Mouse (Mus musculus) fat pad, adult 2 months (tissue): ENCODE data around the gene Mgea5.

Source experiments
- DNase-seq: peaks from one replicate; pipeline ENCODE4 v3.0.0-alpha.2; 2011; ENCODE audit warnings: low read depth, low spot score; ENCODE audit errors: extremely low read depth

Gene Mgea5

DNA sequence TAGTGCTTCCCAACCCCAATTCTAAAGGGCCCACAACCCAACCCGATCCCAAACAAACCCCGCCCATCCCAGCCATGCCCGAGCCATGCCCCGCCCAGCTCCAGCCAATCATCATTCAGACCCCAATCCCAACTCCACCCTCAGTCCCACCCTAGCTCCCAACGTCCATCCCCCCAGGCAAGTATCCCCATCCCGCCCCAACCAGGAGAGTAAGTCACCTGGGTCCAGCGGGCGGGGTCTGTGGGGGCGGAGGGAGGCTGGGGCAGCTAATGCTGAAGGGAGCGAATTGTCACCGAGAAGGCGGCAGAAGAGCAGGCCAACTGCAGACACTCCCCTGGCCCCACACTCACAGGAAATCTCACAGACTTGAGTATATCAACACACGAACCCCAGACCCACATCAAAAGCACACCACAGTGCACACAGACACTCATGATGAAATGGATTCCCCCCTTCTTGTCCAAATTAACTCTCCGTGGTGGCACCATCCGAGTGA lies 12.5 kb upstream of the Mgea5 start:
- DNase-seq = peak; percentile 40

DNA sequence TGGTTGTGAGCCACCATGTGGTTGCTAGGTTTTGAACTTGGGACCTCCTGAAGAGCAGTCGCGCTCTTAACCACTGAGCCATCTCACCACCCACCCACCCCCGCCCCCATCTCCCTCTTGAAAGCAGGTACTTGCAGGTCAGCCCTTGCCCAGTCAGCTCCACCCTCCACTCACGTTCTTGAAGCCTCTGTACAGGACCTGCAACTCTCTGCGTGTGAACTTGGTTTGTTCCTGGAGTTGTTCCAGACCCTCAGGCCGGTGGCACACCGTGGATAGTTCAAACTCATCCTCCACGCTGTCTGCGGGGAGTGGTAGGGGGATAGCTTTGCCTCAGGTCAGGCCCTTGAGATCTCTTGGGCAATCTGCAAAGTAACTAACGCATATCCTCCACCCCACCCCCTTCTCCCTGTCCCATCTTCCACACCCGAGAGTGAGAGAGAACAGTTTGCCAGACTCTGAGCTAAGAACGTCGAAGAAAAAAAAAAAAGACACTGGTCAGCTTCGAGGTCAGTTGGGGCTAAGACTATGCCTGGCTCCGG lies 11.8 kb upstream of the Mgea5 start:
- peak; percentile 18 for DNase-seq

DNA sequence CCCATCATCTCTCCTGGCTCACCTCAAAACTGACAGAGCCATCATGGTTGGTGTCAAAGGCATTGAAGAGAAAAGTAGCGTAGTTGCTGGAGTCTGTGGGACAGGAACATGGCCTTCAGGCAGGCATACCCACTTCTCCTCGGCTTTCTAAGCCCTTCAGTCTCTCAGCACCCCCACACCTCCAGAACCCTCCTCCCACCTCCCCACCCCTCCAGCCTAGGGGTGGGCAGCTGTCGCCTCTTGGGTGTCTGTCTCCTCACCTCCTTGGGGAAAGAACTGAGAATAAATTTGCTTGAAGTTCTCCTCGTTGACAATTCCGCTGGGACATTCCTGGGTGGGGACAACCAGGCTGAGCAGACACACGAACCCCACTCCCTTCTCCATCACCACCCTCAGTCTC lies 11.1 kb upstream of the Mgea5 start:
- DNase-seq = no peak

DNA sequence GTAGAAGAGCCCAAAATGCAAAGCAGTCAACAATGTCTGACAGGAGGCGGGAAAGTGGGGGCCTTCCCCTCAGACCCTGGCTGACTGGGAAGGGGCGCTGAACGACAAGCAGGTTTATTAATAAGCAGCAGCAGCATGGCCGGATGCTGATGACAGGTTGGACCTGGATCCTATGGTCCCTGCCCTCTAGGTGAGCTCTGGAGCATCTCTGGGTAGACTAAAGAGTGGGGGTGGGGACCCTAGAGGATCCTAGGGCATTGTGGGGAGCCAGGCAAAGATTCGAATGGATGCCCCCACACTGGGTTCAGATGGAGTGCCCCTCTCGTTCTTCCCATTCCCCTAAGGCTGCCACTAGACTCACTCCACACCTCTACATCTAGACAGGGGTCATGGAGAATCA lies 8.8 kb upstream of the Mgea5 start:
- no peak for DNase-seq

DNA sequence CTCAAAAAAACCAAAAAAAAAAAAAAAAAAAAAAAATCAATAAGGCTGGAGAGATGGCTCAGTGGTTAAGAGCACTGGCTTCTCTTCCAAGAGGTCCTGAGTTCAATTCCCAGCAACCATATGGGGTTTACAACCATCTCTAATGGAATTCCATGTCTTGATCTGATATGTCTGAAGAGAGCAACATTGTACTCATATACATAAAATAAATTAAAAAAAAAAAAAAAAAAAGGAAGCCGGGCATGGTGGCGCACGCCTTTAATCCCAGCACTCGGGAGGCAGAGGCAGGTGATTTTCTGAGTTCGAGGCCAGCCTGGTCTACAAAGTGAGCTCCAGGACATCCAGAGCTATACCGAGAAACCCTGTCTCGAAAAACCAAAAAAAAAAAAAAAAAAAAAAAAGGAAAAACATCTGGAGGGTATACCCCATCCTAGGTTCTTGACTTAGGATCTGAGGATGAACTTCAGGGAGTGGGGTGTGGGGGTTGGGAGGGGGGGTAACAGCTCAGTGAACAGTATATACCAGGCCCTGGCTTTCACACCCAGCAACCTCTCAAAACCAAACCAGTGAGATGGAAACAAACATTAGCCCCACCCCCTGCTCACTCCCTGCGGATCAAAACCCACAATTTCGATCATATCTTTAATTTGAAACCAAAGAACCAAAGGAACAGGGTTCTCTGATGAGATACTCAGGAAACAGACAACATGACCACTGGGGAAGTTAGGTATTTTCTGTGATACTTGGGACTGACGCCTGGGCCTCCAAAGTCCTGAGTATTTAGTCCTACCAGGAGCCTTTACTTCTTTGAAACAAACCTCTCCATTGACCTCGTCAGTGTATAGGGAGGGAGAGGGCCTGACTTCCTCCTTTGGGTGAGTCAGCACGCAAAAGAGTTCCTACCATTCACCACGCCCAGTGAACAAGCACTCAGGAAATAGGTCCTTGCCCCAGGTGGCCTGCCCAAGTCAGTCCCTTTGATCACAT lies 6.5 kb upstream of the Mgea5 start:
- no peak for DNase-seq

DNA sequence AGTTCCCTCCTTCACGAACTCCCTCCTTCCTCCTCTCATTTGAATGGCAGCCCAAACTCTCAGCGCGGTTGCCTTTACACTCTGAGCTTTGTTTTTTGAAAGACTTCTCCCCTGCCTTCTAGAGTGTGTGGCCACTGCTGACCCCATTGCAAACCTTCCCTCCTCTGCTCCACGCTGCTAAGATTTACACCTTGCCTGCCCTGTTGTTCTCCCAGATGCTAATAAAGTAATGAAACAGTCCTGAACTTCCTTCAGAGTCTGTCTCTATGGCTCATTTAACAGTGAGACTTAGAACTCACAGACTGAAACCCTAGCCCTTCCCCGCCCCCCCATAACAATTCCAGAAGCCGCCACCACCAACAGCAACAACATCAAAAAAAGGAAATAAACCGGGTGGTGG lies 5.7 kb upstream of the Mgea5 start:
- DNase-seq = no peak

DNA sequence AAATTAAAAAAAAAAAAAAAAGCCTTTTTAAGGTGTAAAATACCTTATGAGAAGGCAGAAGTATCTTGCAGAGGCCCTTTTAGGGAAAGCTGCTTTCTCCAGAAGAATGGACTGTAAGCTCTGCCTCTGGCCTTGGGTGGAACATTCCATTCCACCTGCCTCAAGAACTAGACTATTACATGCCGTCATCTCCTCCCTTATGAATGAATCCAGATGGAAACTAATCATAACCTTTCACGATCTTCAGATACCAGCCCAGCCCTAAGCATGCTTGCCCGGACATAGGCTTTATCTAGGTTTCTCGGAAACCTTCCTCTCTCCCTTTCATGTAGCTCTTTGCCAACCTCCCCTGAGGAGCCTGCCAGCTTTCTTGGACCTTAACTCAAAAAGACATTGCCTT lies 4.7 kb upstream of the Mgea5 start:
- no peak for DNase-seq

DNA sequence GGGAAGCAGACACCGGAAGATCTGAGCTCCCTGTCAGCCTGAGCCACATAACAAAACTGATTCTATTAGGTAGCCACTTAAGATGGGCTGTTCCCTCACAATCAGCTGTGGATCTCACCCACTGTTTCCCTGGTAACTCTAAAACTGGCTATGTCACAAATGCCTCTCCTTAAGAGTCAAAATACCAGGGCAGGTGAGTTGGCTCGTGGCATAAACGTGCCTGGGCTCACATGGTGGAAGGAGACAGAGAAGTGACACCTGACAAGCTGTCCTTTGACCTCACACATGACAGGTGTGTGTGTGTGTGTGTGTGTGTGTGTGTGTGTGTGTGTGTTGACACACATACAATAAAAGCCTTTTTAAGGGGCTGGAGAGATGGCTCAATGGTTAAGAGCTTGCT lies 3.8 kb upstream of the Mgea5 start:
- no peak for DNase-seq

DNA sequence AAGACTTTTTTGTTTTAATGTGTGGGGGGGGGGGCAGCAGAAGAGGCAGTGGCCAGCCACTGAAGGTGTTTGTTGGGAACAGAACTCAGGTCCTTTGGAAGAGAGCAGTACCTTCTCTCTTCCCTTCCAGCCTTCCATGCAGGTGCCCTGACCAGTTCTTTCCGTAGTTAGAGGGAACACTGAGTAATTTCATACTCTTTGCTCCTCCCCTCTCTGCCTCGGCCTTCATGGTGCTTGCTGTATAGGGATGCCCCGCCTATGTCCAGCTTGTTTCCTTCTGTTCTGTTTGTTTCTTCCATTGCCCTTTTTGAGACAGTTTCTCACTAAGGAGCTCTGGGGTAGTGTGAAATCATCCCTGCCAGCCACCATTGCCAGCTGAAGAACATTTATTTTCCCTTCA lies 1.8 kb upstream of the Mgea5 start:
- no peak for DNase-seq

DNA sequence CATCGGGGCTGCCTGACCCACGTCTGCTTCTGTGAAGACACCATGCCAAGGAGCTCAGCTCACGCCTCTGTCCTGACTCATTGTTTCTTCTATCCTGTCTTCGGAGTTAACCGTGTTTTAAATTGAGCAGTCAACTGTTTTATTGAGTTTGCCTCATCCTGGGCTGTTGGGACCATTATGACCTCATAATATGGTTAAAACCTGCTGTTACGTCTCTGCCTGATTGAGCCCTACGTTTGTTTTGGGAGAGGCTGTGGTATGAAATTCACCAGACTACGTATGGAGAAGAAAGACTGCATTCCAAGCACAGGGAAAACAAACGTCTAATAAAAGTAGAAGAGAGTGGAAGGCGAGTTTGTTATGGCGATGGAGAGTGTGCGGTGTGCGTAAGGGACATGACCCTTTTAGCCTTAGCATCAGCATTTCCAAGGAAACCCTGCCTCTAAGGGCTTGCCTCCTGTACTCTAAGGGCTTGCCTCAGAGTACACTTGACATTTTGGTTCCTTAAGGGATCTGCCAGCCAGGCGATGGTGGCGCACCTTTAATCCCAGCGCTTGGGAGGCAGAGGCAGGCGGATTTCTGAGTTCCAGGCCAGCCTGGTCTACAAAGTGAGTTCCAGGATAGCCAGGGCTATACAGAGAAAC lies 418 bp upstream of the Mgea5 start:
- DNase-seq = no peak

DNA sequence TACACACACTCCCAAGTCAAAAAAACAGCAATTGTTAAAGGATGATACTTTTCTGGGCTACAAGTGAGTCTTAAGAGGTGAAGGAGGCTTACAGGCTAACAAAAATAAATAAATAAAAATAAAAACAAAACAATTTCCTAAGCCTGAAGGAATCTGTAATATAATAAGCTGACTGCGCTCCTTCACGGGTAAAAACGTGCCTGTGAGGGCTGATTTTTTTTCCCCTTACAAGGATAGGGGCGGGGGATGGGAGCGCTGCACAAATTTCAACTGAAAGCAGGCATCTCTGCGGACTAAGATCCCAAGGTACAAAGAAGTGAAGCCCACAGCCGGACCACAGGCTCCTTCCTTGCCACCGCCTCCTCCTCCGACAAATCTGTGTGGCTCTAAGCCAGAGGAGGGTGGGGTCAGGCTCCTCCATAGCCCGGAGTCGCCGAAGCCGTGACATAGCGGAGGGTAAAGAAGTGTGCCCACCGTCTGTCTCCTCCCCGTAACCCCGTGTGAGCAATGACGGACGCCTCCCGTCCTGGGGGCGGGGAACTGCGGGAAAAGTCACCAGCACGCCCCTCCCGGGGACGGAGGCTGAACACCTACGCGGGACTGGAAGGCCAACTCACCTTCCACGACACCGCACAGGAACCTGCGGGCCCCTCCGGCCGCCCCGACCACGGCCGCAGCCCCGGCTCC lies 1.2 kb downstream of the Mgea5 start:
- DNase-seq = no peak

DNA sequence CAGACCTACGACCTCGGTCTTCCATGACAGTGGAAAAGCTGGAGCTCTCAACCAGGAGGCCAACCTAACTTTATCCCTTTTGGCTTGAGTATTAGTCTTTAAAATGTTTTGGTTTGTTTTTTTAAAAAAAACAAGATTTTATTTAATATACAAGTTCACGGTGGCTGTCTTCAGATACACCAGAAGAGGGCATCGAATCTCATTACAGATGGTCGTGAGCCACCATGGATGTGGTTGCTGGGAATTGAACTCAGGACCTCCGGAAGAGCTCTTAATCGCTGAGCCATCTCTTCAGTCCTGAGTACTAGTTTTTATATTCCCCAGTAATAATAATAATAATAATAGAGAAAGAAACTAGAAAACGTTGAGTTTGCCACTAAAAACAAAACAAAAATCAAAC lies 2.0 kb downstream of the Mgea5 start:
- DNase-seq = no peak

DNA sequence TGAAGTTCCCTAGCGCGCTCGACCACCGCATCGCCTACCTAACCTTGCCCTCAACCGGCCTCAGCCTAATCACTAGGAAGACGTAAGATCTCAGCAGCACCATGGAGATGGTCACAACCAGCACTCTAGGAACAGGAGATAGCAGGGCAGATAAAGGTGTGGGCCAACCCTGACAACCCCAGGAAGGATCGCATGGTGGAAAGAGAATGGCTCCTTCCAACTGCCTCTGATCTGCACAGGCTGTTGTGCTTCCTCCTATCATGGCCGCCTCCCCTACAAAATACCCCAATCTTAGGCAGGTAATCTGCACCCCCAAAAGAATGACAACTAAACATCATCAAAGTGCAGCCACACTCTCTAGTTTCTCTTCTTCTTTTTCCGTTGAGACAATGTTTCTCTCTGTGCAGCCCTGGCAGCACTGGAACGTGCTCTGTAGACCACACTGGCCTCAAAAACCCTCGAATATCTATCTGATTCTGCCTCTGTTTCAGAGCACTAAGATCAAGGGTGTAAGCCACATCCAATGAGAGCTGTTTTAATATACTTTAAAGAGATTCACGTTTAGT lies 3.2 kb downstream of the Mgea5 start:
- DNase-seq = no peak

DNA sequence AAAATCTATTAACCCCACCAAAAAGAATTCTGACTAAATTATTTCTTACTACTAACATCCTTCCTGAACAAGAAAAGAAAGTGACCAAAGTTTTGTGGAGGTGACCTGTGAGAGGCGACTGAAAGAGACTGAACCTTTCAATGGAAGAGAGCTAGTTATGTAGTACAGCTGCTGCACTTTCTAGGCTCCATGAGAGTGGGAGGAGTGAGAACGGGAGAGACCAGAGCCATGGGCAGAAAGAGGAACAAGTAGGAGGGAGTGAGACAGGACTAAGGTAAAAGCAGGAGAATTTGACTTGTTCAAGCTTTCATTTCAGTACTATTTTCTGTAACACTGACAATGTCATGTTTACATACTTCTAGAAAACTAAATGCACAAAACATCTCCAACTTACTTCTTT lies 8.2 kb downstream of the Mgea5 start:
- DNase-seq = no peak

DNA sequence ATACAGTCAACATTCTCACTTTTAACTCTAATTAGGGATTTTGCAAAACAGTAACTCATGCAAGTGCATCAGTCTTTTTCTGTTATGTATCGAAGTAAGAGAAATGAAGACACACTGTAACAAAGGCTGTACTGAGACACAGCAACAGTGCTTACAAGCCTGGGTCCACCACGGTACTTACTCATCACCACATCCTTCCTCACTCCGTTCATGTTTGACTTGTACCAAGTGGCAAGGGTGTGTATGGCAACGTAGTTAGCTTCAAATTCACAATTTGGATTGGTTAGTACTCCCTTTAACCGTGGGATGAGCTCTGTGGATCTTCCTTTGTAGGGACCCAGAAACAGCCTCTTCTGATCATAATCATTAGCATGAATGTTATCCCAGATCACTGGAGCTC lies 12.1 kb downstream of the Mgea5 start:
- DNase-seq = no peak

DNA sequence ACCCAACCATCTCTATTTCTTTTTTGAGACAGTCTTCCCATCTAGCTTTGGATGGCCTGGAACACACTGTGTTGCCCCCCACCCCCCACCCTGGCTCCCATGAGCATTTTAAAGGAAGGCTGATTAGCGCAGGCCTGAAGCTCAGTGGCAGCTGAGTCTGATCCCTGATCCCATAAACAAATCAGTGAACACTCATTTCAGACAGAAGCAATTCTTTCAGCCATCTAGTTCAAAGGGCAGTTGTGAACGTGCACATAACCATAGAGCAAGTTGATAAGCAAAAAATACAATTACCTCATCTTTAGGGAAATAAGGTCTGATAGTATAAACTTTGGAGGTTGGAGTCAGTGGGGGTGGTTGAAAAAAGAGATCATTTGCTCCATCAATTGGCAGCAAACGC lies 22.8 kb downstream of the Mgea5 start:
- no peak for DNase-seq

DNA sequence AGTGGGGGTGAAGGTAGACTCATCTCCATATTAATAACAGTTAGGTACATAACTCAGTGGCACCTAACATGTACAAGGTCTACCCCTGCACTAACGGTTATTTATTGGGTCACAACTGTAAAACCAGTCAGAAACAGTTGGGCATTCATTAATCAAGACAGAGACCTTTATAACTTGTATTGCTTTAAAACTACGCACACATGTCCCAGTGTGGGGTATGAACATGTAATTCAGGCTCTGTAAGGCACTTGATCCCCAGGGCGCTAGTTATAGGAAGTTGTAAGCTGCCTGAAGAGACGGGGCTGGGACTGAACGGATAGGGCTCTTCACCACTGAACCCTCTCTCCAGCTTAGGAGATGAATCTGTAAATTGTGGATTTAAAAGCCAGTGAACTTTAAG lies 25.0 kb downstream of the Mgea5 start:
- DNase-seq = no peak

DNA sequence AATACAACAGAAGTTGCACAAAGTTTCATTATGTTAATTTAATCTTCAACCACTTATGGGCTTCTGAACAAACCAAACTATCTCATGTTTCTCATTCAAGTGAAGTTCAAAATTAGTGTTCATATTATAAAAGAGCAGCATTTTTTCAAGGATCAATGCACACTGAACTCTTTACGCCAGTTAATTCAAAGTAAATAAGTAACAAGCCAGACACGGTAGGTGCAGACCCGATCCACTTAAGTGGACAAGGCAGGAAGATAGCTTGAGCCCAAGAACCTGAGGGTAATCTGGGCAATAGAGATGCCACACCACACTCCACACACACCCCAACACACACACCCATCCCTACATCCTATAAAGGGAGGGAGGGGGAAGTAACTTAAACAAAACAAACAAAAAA lies 30.1 kb downstream of the Mgea5 start:
- no peak for DNase-seq

DNA sequence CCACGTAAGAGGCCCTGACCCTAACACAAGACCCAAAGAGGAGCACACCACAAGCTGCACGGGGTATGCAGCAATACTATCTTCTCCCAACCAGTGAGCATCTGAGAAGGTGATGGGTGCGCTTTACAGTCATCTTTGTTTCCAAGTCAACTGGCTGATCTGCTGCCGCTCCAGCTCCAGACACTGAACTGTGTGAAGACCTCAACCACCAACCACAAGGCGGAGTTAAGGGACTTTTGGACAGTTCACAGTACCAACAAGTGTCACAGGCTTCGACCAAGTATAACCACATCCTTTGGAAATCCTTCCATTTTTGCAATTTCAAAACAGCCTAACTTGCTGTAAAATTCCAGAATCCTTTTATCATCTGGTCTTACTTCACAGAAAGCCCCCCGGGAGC lies 31.8 kb downstream of the Mgea5 start:
- no peak for DNase-seq

DNA sequence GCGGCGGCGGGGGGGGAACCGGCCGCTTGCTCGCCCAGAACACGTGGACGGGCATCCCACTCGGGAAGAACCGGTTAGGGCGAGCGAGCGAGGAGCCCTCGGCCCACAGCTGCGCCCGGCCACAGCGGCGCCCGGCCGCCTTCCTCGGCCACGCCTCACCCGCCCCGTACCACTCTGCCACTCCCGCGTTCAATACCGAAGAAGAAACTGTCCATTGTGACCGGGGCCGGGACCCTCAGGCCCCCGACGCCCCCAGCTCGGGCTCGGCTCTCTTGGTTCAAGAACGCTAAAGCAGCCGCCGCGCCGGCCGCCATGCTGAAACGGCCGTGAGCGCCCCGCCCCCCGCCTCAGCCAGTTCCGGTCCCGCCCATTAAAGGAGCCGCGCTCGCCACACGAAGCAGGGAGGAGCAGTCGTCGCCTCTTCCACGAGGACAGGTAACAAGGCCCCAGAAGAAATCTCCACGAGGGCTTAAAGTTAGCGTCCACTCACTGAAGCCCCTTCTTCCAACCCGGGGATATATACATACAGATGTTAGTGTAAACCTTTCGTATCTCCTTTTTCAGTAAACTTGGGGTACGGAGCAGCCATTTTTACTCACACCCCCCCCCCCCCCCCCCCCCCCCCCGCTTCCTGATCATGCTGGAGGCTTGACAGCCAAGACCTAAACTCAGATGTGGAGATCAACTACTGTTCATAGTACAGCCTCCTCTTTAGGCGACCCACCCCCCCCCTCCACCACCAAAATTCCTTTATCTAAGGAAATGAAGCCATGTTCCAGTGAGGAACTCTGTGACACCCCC lies 34.2 kb downstream of the Mgea5 start, which contains the start of gene Npm3:
TSS of gene Npm3 (minus strand) at position 349 of the 801 bp plus-strand sequence.
- DNase-seq = no peak
